In genomic region chr5:44387237-44387810, GRCm38 (mm10) we compare ENCODE assay signal across 15 mouse cellular contexts.
DNase-seq lines count a peak whose midpoint lies in the region; ATAC-seq and TF ChIP-seq lines count a peak whose summit lies in the region.
"Had no signal": no experiment of that assay in that cellular context is flagged by ENCODE, and none has a peak within 500 bp of the region (broad histone marks: within the 10 kb centered on the region; RNA-seq: fewer than 3 reads in every experiment).

No protein-coding gene starts in this region.

- no peaks in the 10 kb centered on the region for H3K27me3 ChIP-seq in heart, embryonic 11.5 days (ENCODE audit: control insufficient read depth, insufficient read depth, low read length)
- no peaks in the 10 kb centered on the region for H3K27me3 ChIP-seq in embryonic facial prominence, embryonic 14.5 days (replicated peaks; ENCODE audit: control insufficient read depth, insufficient read depth, low read length)
- H3K27me3 ChIP-seq in limb, embryonic 14.5 days (ENCODE audit: control insufficient read depth, insufficient read depth, low read length) = no peaks in the 10 kb centered on the region
- H3K27me3 ChIP-seq: heart, embryonic 15.5 days; liver, embryonic 13.5 days; midbrain, embryonic 15.5 days had no signal

- H3K36me3 ChIP-seq in heart, embryonic 11.5 days (ENCODE audit: control insufficient read depth, insufficient read depth, low read length) = no peaks in the 10 kb centered on the region
- no peaks in the 10 kb centered on the region for H3K36me3 ChIP-seq in embryonic facial prominence, embryonic 14.5 days (ENCODE audit: control insufficient read depth, insufficient read depth, low read length)
- no peaks in the 10 kb centered on the region for H3K36me3 ChIP-seq in limb, embryonic 14.5 days (ENCODE audit: control insufficient read depth, insufficient read depth, low read length)
- H3K36me3 ChIP-seq: heart, embryonic 15.5 days; hindbrain, embryonic 10.5 days; liver, embryonic 13.5 days; midbrain, embryonic 15.5 days had no signal

- WGBS in heart, embryonic 11.5 days (ENCODE audit: insufficient replicate concordance) = 56% methylated on average over 6 of the region's 6 CpGs
- 28% methylated on average over 6 of the region's 6 CpGs for WGBS in embryonic facial prominence, embryonic 14.5 days
- 19% methylated on average over 6 of the region's 6 CpGs for WGBS in limb, embryonic 14.5 days

- no peak overlapping the region for H3K4me3 ChIP-seq in heart, embryonic 11.5 days (ENCODE audit: low read depth, low read length)
- no peak overlapping the region for H3K4me3 ChIP-seq in embryonic facial prominence, embryonic 14.5 days (ENCODE audit: low read depth, low read length)
- no peak overlapping the region for H3K4me3 ChIP-seq in limb, embryonic 14.5 days (replicated peaks; ENCODE audit: low read length)
- H3K4me3 ChIP-seq: heart, embryonic 15.5 days; hindbrain, embryonic 10.5 days; liver, embryonic 13.5 days; midbrain, embryonic 15.5 days had no signal

- no peaks in the 10 kb centered on the region for H3K9me3 ChIP-seq in heart, embryonic 11.5 days (replicated peaks; ENCODE audit: control insufficient read depth, low read length)
- H3K9me3 ChIP-seq in embryonic facial prominence, embryonic 14.5 days (ENCODE audit: control insufficient read depth, low read length) = no peaks in the 10 kb centered on the region
- H3K9me3 ChIP-seq in limb, embryonic 14.5 days (ENCODE audit: control insufficient read depth, low read length) = no peaks in the 10 kb centered on the region
- H3K9me3 ChIP-seq: heart, embryonic 15.5 days; hindbrain, embryonic 10.5 days; liver, embryonic 13.5 days; midbrain, embryonic 15.5 days had no signal

- DNase-seq in heart, adult 11 months = peak; percentile 86
- DNase-seq in ovary, postnatal 36 days (ENCODE audit: low spot score) = peak; percentile 3
- no peak for DNase-seq in ovary, postnatal 10 days (ENCODE audit: low spot score)
- peak; percentile 35 for DNase-seq in embryonic facial prominence, embryonic 14.5 days (ENCODE audit: low spot score)
- peak; percentile 44 for DNase-seq in limb, embryonic 14.5 days (ENCODE audit: low spot score)
- DNase-seq: kidney, adult 2 months; kidney, postnatal 14 days; liver, embryonic 13.5 days; thymus, adult 2 months had no signal

- no peak for ATAC-seq in heart, embryonic 11.5 days (replicated peaks; ENCODE audit: insufficient number of reproducible peaks, low FRiP score, low TSS enrichment)
- no peak for ATAC-seq in embryonic facial prominence, embryonic 14.5 days (ENCODE audit: low read depth)
- ATAC-seq in limb, embryonic 14.5 days (ENCODE audit: low FRiP score, low read depth) = peak; percentile 63
- no peak for ATAC-seq in megakaryocyte-erythroid progenitor cell, adult 5-6 weeks (replicated peaks; ENCODE audit: low FRiP score, low TSS enrichment, poor library complexity, severe bottlenecking)
- ATAC-seq: forebrain, embryonic 14.5 days; midbrain, embryonic 15.5 days had no signal

- H3K4me1 ChIP-seq in heart, embryonic 11.5 days (ENCODE audit: control insufficient read depth, insufficient read depth, low read length) = no peaks in the 10 kb centered on the region
- peaks cover 16% of the 10 kb centered on the region; the same call in 1 of the 2 replicates for H3K4me1 ChIP-seq in embryonic facial prominence, embryonic 14.5 days (ENCODE audit: control insufficient read depth, insufficient read depth, low read length)
- H3K4me1 ChIP-seq in limb, embryonic 14.5 days (ENCODE audit: control insufficient read depth, insufficient read depth, low read length) = peaks cover 22% of the 10 kb centered on the region
- H3K4me1 ChIP-seq: heart, embryonic 15.5 days; liver, embryonic 13.5 days had no signal

- H3K9ac ChIP-seq in heart, embryonic 11.5 days (ENCODE audit: low read depth, low read length) = no peak overlapping the region
- H3K9ac ChIP-seq in embryonic facial prominence, embryonic 14.5 days (ENCODE audit: low read depth, low read length) = no peak overlapping the region
- H3K9ac ChIP-seq in limb, embryonic 14.5 days (ENCODE audit: low read depth, low read length, severe bottlenecking) = no peak overlapping the region
- H3K9ac ChIP-seq: heart, embryonic 15.5 days; liver, embryonic 13.5 days; midbrain, embryonic 15.5 days had no signal

- no peak for TF ChIP-seq POLR2A in limb, embryonic 14.5 days (IDR thresholded peaks at IDR 0.05; ENCODE audit: borderline replicate concordance, extremely low read depth, insufficient read depth, insufficient read length)

- no peak overlapping the region for H3K4me2 ChIP-seq in heart, embryonic 11.5 days
- no peak overlapping the region for H3K4me2 ChIP-seq in embryonic facial prominence, embryonic 14.5 days (ENCODE audit: low read depth, low read length)
- no peak overlapping the region for H3K4me2 ChIP-seq in limb, embryonic 14.5 days (replicated peaks; ENCODE audit: low read depth, low read length, severe bottlenecking)
- H3K4me2 ChIP-seq: heart, embryonic 15.5 days; liver, embryonic 13.5 days; midbrain, embryonic 15.5 days had no signal

- H3K27ac ChIP-seq in heart, embryonic 11.5 days (ENCODE audit: low read depth, low read length) = no peak overlapping the region
- peak overlapping the region; percentile 45; the same call in 1 of the 2 replicates for H3K27ac ChIP-seq in embryonic facial prominence, embryonic 14.5 days (replicated peaks; ENCODE audit: low read depth, low read length)
- no peak overlapping the region for H3K27ac ChIP-seq in limb, embryonic 14.5 days (replicated peaks; ENCODE audit: low read depth, low read length)
- H3K27ac ChIP-seq: heart, embryonic 15.5 days; hindbrain, embryonic 10.5 days; liver, embryonic 13.5 days; midbrain, embryonic 15.5 days had no signal
